Mouse (Mus musculus) erythroblast, embryonic 14.5 days (primary cell): ENCODE results near the gene Gm21964.

Experiments
- GATA1 ChIP-seq: IDR thresholded peaks from 2 replicates; pipeline ENCODE4 v1.6.1; 2012; ENCODE audit warnings: low read length, inconsistent platforms, mixed read lengths
- TAL1 ChIP-seq: IDR thresholded peaks from 3 replicates; pipeline ENCODE4 v1.6.1; 2012; ENCODE audit warnings: low read length, inconsistent platforms, mixed read lengths

DNA sequence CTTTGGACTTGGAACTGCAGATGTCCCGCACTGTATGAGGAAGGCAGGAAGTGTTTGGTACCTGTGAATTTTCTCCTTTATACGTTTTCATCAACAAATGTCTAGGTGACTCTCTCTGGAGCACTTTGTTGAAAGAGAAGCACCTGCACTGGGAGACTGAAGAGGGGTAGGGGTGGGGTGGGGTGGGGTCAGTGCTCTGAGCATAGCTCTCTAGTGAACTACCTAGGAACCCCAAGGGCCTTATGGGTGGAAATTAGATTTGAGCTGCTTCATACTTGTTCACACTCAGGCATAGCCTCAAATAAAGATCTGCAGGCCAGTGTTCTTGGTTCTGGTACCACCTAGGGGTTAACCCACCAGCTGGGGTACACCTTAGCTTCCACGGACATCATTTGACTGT lies 1.6 kb downstream of the Gm21964 start, which contains the start of gene Gm17720:
- no peak for TF ChIP-seq GATA1
- no peak for TF ChIP-seq TAL1
